27 mouse cellular contexts compared by ENCODE assay signal in the genomic region with DNA sequence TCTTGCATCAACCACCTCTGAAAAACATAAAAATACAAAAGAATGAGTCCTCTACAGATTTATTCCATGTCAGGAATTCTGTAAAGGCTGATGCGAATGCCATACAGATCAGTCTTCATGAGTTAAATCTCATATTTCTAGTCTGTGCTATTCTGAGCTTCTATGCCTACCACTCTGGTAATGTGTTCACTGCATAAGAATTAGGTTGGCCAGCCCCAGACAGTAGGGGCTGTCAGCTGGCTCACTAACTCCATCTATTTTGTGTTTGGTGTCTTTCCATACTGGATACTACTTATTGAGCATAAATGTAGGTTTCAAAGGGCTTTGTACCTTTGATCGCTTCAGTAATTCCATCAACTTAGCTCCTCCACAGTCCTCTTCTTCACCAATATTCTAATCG.
"Had no signal": no experiment of that assay in that cellular context is flagged by ENCODE, and none has a peak within 500 bp of the region (broad histone marks: within the 10 kb centered on the region; RNA-seq: fewer than 3 reads in every experiment).

No protein-coding gene starts in this region.

- DNase-seq: gastrocnemius, adult 2 months; gastrocnemius, postnatal 10 days; gastrocnemius, postnatal 25 days; heart, adult 18-20 months; heart, postnatal 10 days; heart, postnatal 4 days; kidney, adult 18-20 months; kidney, adult 8-10 months; kidney, postnatal 10 days; kidney, postnatal 25 days; kidney, postnatal 4 days; liver; liver, embryonic 13.5 days had no signal

- H3K27ac ChIP-seq: gastrocnemius, adult 2 months; heart, embryonic 10.5 days; hindbrain, embryonic 10.5 days; hindbrain, embryonic 12.5 days; hindbrain, embryonic 14.5 days; intestine, embryonic 15.5 days; layer of hippocampus, adult 2 months; left cerebral cortex, adult 2 months; limb, embryonic 10.5 days; limb, embryonic 12.5 days; liver, embryonic 13.5 days had no signal

- ATAC-seq: hindbrain, embryonic 16.5 days; inflammation-experienced regulatory T-cells, adult 6 months; intestine, embryonic 15.5 days; intestine, postnatal 0 days had no signal

- H3K27me3 ChIP-seq: heart, embryonic 12.5 days; hindbrain, embryonic 12.5 days; intestine, embryonic 15.5 days; limb, embryonic 12.5 days; liver, embryonic 13.5 days had no signal

- H3K4me2 ChIP-seq: heart, embryonic 12.5 days; hindbrain, embryonic 12.5 days; hindbrain, embryonic 14.5 days; intestine, embryonic 15.5 days; limb, embryonic 12.5 days; liver, embryonic 11.5 days; liver, embryonic 13.5 days had no signal

- H3K36me3 ChIP-seq: heart, embryonic 10.5 days; heart, embryonic 12.5 days; hindbrain, embryonic 10.5 days; hindbrain, embryonic 12.5 days; intestine, embryonic 15.5 days; limb, embryonic 10.5 days; limb, embryonic 12.5 days; liver, embryonic 13.5 days had no signal

- H3K4me3 ChIP-seq: gastrocnemius, adult 2 months; heart, embryonic 10.5 days; heart, embryonic 12.5 days; hindbrain, embryonic 10.5 days; hindbrain, embryonic 12.5 days; intestine, embryonic 15.5 days; layer of hippocampus, adult 2 months; left cerebral cortex, adult 2 months; limb, embryonic 10.5 days; limb, embryonic 12.5 days; liver, embryonic 13.5 days had no signal

- H3K9me3 ChIP-seq: heart, embryonic 10.5 days; heart, embryonic 12.5 days; hindbrain, embryonic 10.5 days; hindbrain, embryonic 12.5 days; intestine, embryonic 15.5 days; limb, embryonic 10.5 days; limb, embryonic 12.5 days; liver, embryonic 13.5 days had no signal

- H3K9ac ChIP-seq: heart, embryonic 12.5 days; hindbrain, embryonic 12.5 days; hindbrain, embryonic 14.5 days; intestine, embryonic 15.5 days; limb, embryonic 12.5 days; liver, embryonic 13.5 days had no signal

- H3K4me1 ChIP-seq: heart, embryonic 10.5 days; heart, embryonic 12.5 days; hindbrain, embryonic 10.5 days; hindbrain, embryonic 12.5 days; intestine, embryonic 15.5 days; limb, embryonic 10.5 days; limb, embryonic 12.5 days; liver, embryonic 13.5 days had no signal
